ENCODE assay signal across 8 mouse cellular contexts in genomic region chr15:57589404-57590377, GRCm38 (mm10).
DNase-seq lines count a peak whose midpoint lies in the region; ATAC-seq lines count a peak whose summit lies in the region.

No protein-coding gene starts in this region.

- ATAC-seq in forebrain, embryonic 11.5 days (replicated peaks; ENCODE audit: low FRiP score) = peak; percentile 84
- peak; percentile 78 for ATAC-seq in stomach, embryonic 14.5 days (ENCODE audit: insufficient number of reproducible peaks, insufficient read depth, low FRiP score, low read depth)

- DNase-seq in adrenal gland, postnatal 10 days = peak; percentile 5
- no peak for DNase-seq in adrenal gland, postnatal 4 days (ENCODE audit: low spot score in 2 of 2)
- DNase-seq in brain, adult 2 months (ENCODE audit: low read depth, low spot score) = peak; percentile 96
- DNase-seq in forebrain, embryonic 11.5 days (ENCODE audit: low spot score) = peak; percentile 77
- DNase-seq in kidney, postnatal 4 days = peak; percentile 22 to 47
- DNase-seq in testis, postnatal 10 days (ENCODE audit: low spot score) = no peak
- DNase-seq in thymus, postnatal 4 days = no peak

- H3K27me3 ChIP-seq in forebrain, embryonic 11.5 days (ENCODE audit: control insufficient read depth, insufficient read depth, low read length) = no peaks in the 10 kb centered on the region
- no peaks in the 10 kb centered on the region for H3K27me3 ChIP-seq in stomach, embryonic 14.5 days (ENCODE audit: control insufficient read depth, insufficient read depth, low read length)

- peaks cover 5% of the 10 kb centered on the region; the same call in 1 of the 2 replicates for H3K4me1 ChIP-seq in forebrain, embryonic 11.5 days (replicated peaks; ENCODE audit: control insufficient read depth, insufficient read depth, low read length)
- peaks cover 15% of the 10 kb centered on the region for H3K4me1 ChIP-seq in stomach, embryonic 14.5 days (ENCODE audit: control insufficient read depth, insufficient read depth, low read length)

- H3K27ac ChIP-seq in forebrain, embryonic 11.5 days (ENCODE audit: low read depth, low read length) = no peak overlapping the region
- H3K27ac ChIP-seq in stomach, embryonic 14.5 days (ENCODE audit: low read length) = peak overlapping the region; percentile 59; the same call in 1 of the 2 replicates

- H3K4me2 ChIP-seq in forebrain, embryonic 11.5 days (ENCODE audit: low read depth, low read length, severe bottlenecking) = 0 out of 2 replicates have a peak overlapping the region, but pooled peaks have one; percentile 2
- H3K4me2 ChIP-seq in stomach, embryonic 14.5 days (replicated peaks; ENCODE audit: low read depth, low read length) = no peak overlapping the region

- H3K9ac ChIP-seq in forebrain, embryonic 11.5 days (ENCODE audit: low read length) = no peak overlapping the region
- no peak overlapping the region for H3K9ac ChIP-seq in stomach, embryonic 14.5 days (replicated peaks; ENCODE audit: low read depth, low read length)

- H3K9me3 ChIP-seq in forebrain, embryonic 11.5 days (ENCODE audit: control insufficient read depth, low read length) = no peaks in the 10 kb centered on the region
- H3K9me3 ChIP-seq in stomach, embryonic 14.5 days (ENCODE audit: control insufficient read depth, low read depth, low read length) = no peaks in the 10 kb centered on the region

- no peaks in the 10 kb centered on the region for H3K36me3 ChIP-seq in forebrain, embryonic 11.5 days (ENCODE audit: control insufficient read depth, insufficient read depth, low read length)
- no peaks in the 10 kb centered on the region for H3K36me3 ChIP-seq in stomach, embryonic 14.5 days (ENCODE audit: control insufficient read depth, insufficient read depth, low read length)

- no peak overlapping the region for H3K4me3 ChIP-seq in forebrain, embryonic 11.5 days (ENCODE audit: low read depth, low read length)
- H3K4me3 ChIP-seq in stomach, embryonic 14.5 days (ENCODE audit: low read depth, low read length) = no peak overlapping the region

- 50% methylated on average over 9 of the region's 12 CpGs for WGBS in forebrain, embryonic 11.5 days
- WGBS in stomach, embryonic 14.5 days = 26% methylated on average over 11 of the region's 12 CpGs

Comparison
In these comparisons a context has a peak if more than half of its experiments do, and no peak if none do; other contexts are left out.
1. DNase-seq: peak in adrenal gland, postnatal 10 days (single experiment), brain, adult 2 months (single experiment), forebrain, embryonic 11.5 days (single experiment) and kidney, postnatal 4 days (2 of 2); none in adrenal gland, postnatal 4 days (0 of 2), testis, postnatal 10 days (single experiment) and thymus, postnatal 4 days (single experiment).